Mouse (Mus musculus): ENCODE data around the gene Coro2a. TPM values are rescaled to one million over a fixed set of nuclear protein-coding genes. Genes with fewer than 3 reads are reported as not detected.
A peak's percentile ranks its signal among the peaks of the same experiment; 100 is the strongest.
"Not testable (repeated sequence)": the region's sequence is repeated elsewhere in the genome, so short reads cannot be mapped to it uniquely, and the experiment has no call there.

Gene Coro2a
- total RNA-seq, 4 experiments from 2014 or later: 15.7 to 19.5 (median 17.8) TPM

DNA sequence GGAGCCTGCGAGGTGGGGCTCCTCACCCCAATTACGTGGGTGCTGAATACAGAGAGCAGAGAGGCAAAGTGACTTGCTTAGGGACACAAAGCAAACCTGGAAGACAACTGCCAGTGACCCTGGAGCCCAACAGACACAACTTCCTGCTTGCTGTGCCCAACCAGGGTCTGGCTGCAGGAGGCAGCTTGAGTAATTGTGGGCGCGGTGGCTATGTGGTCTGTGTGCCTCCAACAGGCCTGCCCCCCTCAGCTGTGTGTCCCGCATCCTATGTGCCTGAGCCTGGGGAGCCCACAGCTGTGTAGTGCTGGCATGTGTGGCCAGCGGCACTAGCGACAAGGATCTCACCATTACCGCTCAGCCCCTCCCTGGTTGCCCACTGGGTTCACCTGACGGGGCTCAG, 12.6 kb upstream of the Coro2a start:
- no peak for DNase-seq (ENCODE audit: low spot score in 2 of 2)

DNA sequence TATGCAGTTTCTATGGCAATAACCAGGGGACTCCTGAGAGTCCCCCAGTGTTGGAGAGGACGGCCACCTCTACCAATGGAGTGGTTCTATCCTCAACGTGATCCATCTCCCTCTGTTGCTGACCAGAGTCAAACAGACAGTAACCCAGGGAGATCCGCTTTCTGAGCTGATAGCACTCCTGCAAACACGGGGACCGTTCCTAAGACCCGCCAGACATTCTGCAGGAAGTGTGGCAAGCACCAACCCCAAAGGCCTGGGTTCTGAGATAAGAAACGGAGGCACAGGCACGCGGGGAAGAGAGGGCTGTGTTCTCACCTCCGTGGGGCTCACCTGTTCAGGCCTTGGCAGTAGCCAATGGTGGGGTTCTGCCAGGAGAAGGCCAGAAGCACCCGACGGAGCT, 11.6 kb upstream of the Coro2a start:
- DNase-seq (ENCODE audit: low spot score in 2 of 2): no peak

DNA sequence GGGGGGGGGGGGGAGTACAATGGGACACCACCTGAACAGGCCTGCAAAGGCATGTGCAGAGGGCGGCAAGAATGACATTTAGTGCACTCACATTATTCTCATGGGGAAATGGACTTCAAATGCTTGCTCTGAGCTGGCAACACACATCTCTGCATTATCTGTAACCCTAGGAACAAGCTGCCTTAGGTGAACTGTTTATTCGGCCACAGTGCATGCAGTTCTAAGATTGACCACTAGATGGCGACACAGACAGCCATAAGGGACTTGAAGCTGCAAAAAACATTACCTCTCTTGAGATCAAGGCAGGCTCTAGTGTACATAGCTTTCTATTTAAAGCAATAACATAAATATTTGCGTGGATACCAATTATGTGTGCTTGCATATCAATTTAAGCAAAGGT, 9.2 kb upstream of the Coro2a start:
- peak; percentile 79 to 95 for DNase-seq (ENCODE audit: low spot score in 2 of 2)

DNA sequence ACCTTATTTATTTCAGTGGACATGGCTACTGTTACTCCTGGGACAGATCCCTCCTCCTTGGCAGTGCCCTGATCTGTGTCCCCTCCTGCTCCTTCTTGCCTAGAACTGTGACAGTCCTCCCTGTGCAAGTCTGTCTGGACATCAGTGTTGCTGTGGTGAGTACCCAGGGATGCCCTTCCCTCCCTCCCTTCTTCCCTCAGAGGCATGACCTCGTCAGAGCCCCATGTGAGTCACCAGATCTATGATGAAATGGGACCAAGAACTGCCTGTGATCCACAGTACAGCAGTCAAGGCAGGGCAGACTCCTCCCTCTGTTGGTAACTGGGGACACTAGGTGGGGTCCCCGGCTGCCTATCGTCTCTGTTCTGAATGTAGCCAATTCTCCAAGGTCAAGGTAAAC, 5.6 kb upstream of the Coro2a start:
- DNase-seq (ENCODE audit: low spot score in 2 of 2): no peak

DNA sequence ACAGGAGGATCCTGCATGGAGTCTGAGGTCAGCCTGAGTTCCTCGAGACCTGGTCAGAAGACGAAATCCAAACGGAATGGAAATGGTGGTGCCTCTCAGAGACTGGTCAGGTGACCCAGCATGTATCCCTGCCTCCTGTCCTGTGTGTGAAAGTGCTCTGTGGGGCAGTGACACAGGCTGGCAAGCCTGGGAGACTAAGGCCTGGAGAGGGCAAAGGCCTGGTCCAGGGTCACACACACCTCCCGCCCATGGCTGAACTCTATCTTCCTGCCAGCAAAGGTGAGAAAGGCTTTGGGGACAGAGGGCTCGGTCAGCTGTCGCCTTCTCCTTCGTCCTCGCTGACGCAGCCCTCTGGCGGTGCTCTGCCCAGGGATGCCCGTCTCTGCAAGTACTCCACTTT, 3.4 kb upstream of the Coro2a start:
- DNase-seq (ENCODE audit: low spot score in 2 of 2): no peak

DNA sequence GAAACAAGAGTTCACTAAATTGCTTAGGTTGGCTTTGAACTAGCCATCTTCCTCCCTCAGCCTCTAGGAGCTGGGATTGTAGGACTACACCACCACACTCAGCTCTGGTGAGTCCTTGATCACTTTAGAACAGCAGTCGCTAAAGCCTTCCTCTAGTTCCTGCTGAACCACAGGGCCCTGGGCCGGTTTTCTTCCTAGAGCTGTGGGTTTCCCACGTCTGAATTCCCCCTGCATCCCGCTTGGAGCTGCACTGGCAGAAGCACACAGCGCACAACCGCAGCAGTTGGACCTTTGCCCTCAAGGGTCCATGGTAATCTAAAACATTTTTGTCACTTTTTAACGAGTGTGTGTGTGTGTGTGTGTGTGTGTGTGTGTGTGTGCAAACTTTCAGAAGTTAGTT, 702 bp upstream of the Coro2a start:
- no peak for DNase-seq (ENCODE audit: low spot score in 2 of 2)

DNA sequence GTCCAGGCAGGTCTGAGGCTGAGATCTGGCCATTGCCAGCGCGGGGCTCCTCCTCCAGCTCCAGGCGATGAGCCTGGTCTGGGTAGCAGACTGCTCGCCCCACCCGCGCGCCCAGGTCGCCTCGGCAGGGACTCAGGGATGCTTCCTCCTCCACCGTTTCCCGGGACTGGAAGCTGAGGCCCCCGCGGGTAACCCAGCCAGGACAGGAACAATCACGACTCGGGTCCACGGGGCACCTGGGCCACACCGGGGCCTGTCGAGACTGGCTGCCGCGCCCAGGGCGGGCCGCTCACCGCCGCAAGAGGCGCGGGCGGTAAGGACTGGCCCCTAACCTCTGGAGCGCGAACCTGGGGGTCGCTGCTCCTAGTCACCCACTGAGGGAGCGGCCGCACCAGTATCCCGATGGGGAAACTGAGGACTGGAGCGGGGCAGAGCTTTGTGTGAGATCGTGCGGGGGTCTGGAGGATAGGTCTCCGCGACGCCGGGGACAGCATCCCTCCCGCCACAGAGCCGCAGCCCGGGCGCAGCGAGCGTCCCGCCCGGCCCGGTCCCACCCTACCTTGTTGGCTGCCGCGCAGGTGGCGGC, 651 bp downstream of the Coro2a start:
- no peak for DNase-seq (ENCODE audit: low spot score in 2 of 2)

DNA sequence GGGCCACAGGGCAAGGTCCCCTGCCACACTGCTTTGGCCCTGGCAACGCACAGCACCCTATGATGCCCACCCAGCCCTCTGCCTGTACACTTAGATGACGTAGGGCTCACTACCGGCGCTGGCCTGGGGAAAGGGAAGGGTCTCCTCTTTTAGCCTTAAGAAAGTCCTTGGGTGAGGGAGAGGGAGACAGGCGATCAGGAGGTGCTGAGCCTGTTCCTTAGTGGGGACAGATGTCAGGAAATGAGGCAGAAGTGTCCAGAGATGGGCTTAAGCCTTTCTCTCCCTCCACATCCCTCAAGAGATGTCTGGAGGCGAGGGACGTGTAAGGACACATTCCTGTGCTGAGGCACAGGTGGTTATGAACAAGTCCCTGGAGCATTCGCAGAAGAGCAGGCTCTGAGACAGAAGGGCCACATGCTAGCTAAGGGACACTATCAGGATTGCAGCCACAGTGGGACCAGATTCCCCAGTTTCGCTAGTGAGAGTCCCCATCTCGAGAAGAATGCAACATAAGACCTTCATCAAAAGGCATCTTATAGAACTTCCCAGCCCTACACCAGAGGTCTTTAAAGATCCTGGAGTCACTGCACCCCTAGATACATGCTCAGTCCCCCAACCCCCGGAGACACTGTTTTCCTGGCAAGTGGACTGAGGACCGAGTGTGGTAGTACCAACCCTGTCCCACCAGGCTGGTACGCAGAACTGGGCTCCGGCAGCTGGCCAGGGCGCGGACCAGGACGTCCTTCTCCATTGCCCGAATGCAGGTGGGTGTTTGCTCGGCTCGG, 1.3 kb downstream of the Coro2a start:
- DNase-seq (ENCODE audit: low spot score in 2 of 2): no peak

DNA sequence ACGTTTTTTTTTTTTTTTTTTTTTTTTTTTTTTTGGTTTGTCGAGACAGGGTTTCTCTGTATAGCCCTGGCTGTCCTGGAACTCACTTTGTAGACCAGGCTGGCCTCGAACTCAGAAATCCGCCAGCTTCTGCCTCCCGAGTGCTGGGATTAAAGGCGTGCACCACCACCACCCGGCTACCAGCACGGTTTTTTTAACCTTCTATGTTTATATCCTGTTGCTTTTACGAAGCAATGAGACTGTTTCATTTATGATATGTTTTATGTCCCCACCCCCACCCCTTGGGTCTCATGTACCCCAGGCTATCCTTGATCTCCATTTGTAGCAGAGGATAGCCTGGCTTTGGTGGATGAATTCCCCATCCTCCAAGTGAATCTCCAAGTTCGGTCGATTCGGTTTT, 2.4 kb downstream of the Coro2a start:
- not testable (repeated sequence) for DNase-seq (ENCODE audit: low spot score in 2 of 2)

DNA sequence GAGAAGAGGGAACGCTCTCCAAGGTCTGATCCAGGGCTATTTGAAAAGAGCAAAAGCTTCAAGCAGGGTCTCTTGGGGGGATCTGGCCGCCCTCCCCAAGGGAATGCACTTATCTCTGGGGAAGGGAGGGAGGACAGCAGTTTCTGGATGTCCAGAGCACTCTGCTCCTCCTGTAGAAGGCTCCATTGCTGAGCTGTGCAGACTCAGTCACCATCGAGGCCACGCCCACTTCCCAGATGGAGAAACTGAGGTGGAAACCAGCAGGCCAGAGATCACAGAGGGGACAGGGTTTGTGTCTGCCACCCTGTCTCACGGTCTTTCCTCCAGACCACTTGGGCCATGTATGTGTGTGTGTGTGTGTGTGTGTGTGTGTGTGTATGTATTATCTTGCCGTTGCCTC, 3.0 kb downstream of the Coro2a start:
- no peak for DNase-seq (ENCODE audit: low spot score in 2 of 2)

DNA sequence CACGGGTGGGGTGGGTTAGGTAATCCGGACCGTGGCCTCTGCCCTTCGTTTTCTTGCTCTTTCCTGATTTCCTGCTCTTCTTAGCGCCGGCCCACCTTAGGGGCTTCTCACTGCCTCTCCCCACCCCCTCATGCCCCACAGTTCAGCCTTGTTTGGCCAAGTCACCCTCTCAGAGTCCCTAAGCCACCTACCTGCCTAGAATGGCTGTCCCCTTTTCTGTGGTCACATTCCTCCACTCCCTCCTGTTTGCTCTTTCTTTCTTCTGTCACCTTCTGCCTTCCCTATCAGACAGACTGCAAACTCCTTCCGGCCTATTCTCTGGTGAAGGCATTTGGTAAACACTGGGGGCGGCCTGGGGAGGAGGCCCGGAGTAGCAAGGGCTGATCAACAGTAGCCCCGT, 3.9 kb downstream of the Coro2a start:
- DNase-seq (ENCODE audit: low spot score in 2 of 2): no peak

DNA sequence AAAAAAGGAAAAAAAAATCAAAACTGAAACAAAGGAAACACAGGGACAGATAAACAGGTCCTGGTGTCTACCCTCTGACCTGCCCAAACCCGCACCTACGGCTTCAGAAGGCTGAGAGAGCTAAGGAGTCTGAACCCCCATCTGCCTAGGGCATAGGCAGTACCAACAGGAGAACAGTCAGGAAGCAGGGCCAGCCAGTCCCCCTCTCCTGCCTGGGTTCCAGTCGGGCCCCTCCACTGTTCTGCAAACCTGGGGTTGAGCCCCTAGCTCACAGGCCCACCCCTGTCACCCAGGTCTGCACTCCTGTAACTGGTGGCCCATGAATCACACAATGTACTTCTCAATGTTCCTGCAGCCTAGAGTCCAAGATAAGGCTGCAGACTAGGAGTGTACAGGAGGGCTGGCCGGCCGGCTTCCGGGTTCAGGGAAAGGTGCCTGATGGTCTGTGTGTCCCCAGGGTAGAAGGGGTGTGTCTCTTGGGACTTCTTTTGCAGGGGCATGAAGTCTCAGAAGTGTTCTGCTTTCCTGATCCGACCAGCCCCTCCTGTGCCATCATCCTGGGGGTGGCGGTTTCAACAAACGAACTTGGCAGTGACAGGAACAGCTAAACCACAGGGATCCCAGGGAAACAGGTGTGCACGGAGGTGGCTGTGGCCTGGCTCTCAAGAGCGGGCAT, 4.6 kb downstream of the Coro2a start:
- no peak for DNase-seq (ENCODE audit: low spot score in 2 of 2)

DNA sequence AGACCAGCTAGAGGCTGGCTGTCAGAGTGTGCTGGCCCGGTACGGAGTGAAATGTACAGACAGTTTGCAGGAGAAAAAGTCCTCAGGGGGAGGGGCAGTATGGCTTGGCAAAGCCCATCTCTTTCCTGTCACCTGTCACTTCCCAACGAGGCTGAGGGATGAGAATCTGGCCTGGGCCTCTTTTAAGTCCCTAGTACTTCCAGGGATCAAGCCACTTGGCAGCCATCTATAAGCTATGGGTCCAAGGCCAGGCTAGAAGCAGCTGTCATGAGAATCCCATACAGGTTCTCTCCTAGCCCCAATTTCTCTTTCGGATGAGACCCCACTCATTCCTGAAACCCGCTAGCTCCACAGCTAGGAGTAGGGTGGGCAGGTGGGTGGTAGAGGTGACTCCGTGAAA, 5.6 kb downstream of the Coro2a start:
- DNase-seq (ENCODE audit: low spot score in 2 of 2): no peak

DNA sequence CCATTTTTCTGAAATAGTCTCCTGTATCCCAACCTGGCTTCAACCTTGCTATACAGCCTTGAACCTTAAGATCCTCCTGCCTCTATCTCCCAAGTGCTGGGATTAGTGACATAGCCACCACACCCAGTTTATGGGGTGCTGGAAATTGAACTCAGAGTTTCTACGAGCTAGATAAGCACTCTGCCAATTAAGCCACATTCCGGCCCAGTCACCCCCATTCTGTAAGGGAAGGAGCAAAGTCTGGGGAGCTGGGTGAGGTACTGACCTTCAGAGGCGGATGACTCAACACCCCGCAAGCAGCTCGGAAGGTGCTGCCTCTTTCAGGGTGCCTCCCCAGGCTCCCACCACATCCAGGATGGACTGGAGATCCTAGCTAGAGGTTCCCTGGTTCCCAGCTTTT, 7.9 kb downstream of the Coro2a start:
- DNase-seq (ENCODE audit: low spot score in 2 of 2): no peak

DNA sequence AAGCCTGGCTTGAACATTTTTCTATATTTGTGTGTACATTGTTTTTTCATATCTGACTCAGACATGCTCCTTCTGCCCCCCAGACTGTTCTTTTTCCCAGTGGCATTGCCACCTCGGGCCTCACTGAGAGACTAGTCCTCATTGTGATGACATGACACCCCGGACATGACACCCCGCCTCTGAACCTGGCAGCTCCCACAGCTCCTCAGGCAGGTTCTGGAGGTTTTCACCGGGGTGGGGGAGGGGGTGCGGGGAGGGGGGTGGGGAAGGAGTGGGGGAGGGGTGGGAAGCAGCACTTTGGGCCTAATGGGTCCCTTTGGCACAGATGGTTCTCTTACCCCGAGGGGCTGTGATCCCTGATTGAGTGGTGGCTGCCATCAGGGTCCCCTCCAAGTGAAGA, 8.5 kb downstream of the Coro2a start:
- no peak for DNase-seq (ENCODE audit: low spot score in 2 of 2)

DNA sequence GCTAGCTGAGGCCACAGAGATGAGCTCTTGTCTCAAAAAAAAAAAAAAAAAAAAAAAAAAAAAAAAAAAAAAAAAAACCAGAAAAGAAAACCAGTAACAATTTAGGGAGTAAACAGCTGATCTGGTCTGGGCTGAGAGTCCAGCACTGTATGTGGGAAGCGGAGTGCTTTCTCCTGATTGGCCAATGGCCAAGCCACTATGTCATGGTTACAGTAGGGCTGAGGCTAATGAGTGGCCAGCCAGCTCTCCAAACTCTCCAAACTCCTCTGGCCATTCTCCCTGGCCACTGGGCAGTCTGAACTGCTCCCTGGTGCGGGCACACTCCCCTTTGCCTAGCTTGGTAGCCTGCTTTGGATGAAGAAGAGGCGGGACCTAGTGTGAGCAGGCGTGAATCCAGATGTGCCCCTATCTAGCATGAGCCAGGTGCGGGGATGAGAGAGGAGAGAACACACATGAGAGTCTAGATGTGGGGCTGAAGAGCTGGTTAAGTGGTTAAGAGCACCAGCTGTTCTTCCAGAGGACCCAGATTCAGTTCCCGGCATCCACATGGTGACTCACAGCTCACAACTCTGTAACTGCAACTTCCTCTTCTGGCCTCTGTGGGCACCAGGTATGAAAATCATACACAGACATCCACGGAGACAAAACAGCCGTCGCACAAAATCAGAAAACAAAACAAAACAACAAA, 10.0 kb downstream of the Coro2a start:
- no peak for DNase-seq (ENCODE audit: low spot score in 2 of 2)

DNA sequence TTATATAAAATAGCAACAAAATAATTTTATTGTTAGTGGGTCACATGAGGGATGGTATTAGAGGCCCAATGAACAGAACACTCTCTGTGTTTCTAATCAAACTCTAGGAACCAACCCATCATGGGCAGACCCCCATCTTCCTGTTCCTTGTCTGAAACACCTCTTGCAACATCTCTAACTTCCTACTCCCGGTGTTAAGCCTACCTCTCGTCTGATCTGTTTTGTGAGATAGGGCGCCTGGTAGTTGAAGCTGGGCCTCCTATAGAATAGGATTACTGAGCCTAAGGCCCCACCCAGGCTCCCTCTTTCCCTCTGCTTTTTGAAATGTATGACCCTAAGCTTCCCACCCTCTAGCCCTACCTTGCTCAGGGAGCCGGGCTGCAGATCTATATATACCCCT, 11.2 kb downstream of the Coro2a start:
- DNase-seq (ENCODE audit: low spot score in 2 of 2): no peak

DNA sequence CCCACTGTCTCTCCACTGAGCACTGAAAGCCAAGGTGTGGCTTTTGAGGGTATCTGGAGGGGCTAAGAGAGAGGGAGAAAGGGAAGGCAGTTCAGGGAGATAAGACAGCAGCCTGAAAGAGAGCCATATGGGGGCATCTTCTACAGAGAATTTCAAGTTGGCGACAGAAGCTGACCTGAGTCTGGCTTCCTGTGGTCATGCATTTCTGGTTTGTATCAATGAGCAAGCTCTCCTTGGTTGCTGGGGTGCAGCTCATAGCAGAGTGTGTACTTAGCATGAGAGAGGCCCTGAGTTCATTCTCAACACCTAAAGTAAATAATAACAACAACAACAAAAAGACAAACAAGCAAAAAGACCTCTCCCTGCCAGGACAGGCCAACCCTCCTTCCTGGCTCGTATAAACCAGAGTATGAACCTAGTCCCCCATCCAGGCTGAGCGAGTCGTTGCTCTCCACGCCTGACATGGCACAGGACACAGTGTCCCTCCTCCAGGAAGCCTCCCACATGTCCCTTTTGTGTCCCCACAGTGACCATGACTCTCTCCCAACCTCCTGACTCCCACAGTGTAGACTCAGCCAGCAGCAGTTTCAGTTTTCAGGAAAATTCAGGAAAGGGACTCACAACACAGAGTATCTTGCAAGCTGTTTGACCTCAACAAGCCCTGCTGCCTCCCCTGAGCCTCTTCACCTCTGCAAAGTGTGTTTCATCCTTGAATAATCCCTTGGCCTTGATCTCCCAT, 11.9 kb downstream of the Coro2a start:
- DNase-seq (ENCODE audit: low spot score in 2 of 2): no peak

DNA sequence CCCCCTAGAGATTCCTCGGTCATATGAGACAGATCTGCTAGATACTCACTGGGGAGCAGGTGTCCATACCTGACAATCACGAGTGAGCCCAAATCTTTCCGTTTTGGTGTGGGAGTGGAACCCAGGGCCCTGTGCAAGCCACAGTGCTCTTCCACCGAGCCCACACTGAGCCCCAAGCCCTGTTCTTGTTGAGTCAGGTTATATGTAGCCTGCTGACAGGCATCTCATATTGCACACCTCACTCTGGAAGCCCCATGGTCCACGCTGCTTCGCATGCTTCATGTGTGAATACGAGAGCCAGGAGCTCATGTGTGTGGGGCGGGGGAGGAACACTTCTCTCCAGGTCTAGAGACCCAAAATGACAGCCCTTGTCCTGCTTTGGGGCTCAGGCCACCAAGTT, 12.9 kb downstream of the Coro2a start:
- no peak for DNase-seq (ENCODE audit: low spot score in 2 of 2)

DNA sequence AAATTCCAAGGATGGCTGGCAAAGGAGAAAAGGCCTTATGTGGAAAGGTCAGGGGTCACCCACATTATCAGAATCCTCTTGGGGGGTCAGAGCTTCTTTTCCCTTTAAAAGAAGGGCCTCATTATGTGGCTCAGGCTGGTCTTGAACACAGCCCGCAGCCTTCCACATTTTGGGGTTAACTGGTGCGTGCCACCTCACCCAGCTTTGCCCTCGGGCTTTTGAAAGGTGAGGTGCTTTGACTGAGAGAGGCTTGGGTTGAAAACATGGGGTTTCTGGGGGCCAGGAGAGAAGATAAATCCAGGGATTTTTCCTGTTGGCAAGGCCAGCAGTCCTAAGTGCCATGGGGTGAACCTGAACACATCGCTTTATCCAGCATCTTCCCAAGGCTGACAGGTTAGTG, 15.5 kb downstream of the Coro2a start:
- no peak for DNase-seq (ENCODE audit: low spot score in 2 of 2)

DNA sequence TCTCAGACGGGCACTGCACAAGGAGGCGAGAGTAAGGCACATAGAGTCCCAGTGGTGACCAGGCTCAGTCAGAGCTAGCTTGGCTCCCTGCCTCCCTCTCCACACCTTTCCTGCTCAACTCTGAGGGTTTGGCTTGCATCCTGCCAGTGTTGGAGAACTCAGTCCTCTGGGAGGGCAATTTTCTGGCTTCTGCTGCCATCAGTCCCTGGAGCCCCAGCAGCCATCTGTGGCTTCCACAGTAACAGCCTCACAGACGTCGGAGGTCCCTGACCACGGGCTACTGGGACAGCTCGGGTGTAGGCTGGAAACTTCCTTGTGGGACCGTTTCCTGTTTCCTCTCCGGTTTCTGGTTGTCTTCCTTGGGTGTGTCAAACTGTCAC, 16.2 kb downstream of the Coro2a start:
- DNase-seq (ENCODE audit: low spot score in 2 of 2): no peak

All from layer of hippocampus, adult 8-10 months (tissue).